Mouse (Mus musculus) liver, embryonic 14.5 days (tissue): ENCODE data around the gene C2cd4c.

Experiments
- CTCF ChIP-seq: IDR thresholded peaks from 2 replicates; pipeline ENCODE4 v1.5.1; 2016; ENCODE audit warnings: antibody characterized with exemption, low read depth, control low read depth
- EP300 ChIP-seq: IDR thresholded peaks from 2 replicates; pipeline ENCODE4 v1.6.1; 2016; ENCODE audit warnings: antibody characterized with exemption, low read depth

DNA sequence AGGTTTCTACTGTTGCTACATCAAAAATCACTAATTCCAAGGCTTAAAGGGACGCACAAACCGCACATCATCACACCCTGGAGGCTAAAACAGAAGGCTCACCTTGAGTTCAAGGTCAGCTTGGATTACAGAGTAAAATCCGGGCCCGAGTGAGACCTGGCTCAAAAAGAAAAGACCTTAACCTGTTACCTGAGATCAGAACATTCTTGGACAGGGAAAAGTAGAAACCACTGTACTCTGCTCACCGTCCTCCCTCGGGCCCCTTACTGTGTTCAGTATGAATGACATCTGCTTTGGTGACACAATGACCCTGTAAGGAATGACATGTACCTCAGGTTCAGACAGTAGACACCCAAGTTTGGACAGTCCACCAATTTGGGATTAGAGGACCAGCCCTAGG is 39.0 kb downstream of the C2cd4c start:
- TF ChIP-seq CTCF (no peak), EP300 (no peak)
